Mouse (Mus musculus) liver, adult (tissue): ENCODE data around the gene Gpr39.

Experiments
- GATA4 ChIP-seq: IDR thresholded peaks from 2 replicates; pipeline ENCODE4 v1.6.1; 2014; ENCODE audit warnings: mild to moderate bottlenecking, low read length; ENCODE audit not compliant: insufficient replicate concordance

Gpr39 gene

DNA sequence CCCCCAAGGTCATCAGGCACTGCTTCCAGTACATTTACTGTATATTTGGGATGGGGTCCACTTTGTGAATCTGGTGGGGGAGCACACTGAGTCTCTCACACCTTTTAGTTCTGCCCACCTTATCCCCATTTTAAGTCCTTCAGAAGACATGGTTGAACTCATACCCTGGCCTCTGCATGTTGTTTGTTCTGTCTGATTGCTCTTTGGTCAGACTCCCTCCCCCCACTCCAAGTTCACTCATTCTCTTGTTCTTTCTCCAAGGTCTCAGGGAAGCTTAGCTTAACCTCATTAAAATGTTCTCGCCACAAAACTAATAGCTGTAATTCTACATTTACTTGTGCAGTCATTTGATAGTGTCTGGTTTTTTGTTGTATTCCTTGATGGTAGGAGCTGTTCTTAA lies 8.5 kb downstream of the Gpr39 start:
- no peak for TF ChIP-seq GATA4

DNA sequence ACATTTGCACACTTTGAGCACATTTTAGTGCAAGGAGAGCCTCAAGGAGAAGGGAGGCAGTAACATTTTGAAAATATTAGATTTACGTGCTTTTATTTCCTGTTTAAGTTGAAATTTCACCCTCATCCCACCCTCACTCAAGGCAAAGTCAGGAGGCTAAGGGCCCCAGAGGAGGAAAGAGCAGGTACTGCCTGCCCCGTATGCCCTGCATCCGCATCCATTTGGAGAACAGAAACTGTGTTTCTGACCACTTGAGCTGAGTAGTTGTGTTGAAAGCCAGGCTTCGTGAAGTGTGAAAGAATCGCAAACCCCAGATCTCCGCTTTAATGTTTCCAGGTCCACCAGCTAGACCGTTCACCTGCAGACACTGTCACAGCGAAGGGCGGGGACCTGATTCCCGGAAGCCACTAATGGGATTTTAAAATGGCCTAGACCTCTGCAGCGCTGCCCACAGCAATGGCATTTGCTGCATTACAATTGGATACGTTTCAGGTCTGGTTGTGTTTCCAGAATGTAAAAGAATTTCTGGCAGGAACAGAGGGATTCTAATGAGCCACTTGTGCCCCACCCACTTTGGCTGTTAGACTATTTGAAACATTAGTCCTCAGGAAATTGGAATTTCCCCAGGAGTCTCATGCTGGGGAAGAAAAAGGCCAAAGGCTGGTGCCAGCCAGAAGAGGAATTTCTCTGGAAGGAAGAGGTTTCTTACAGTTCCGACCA lies 11.1 kb downstream of the Gpr39 start:
- TF ChIP-seq GATA4 = no peak

DNA sequence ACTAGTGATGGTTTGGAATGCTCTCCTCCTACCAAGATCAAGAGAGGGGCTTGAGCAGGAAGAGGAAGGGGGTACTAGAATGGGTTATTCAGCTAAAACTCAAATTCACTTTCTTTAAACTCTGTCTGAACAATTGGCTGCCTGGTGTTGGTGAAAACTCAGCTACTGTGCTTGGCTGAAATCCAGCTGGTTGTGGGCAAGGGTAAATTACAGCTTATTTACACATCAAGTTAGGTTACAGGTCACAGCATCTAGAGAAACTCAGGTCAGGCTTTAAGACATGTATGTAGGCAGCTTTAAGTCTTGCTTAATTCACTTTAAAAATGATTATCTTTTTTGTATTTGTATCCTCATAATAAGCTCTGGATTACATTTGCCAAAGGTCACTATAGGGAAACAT lies 16.7 kb downstream of the Gpr39 start:
- TF ChIP-seq GATA4 = no peak

DNA sequence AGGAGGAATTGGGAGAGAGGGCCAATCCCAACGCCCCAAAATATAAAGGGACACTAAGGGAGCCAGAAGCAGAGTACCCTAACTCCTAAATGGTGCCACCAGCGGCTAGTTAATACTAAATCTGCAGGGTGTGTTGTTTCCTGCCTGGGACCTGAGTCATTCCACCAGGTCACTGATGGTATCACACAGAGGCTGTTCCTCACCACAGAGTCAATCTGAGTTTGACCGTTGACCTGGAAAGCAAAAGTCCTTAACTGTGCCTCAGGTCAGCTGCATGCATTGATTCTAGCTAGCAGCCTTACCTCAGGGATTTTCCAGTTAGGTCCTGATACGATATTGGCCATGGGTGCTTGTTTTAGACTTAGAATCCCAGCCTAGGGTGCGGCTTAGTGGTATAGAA lies 17.5 kb downstream of the Gpr39 start:
- peak; percentile 16; the same call in 1 of the 2 replicates for TF ChIP-seq GATA4

DNA sequence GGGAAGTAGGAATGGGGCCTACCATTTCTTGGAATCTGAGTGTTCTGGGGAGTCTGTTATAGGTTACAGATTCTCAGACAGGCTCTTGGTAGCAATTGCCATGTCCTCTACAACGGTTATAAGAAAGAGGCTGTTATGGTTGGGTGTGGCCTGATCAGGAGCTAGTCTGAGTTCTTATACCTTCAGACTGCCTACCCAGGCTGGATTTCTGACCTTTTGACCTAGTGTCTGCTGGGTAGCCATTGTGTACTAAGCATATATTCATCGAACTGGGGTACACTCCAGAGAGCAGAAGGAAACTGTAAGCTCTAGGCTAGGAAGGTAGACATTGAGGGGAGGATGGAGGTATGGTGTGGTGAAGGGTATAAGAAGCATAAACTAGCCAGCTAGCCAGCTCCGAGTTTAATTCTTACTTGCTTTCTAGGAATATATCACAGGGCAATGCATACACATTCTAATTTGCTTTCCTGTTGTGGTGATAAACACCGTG lies 24.4 kb downstream of the Gpr39 start:
- no peak for TF ChIP-seq GATA4

DNA sequence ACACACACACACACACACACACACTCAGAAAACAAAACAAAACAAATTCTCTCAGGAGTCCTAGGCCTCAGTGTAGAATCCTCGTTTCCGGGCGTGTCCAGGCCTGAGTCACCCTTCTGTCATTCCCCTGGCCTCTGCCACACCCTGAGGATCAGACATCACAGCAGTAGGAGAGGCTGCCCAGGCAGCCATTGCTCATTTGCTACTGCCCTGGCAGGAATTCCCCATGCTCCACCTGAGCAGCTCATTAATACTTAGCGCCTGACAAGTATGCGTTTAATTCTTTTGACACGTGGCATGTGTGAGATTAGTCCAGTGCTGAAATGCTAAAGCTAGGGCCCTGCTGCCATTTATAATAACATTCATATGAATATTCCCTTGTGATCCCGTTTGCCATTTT lies 25.0 kb downstream of the Gpr39 start:
- TF ChIP-seq GATA4 = no peak

DNA sequence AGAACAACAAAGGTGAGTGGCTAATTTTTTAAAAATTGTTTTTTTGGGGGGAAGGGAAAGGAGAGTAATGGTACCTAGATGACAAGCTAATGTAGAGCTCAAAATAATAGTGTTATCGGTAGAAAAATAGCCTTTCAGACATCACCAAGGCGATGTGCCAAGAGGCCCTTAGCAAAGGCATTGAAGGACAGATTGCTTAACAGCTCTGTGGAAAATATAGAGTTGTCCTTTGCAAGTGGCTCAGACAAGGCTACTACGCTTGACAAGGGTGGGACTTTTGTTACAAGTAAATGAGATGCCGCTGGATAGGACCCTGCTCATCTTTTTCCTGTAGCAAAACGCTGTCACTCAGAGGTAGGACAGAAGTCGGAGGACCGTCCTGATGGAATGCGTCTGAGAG lies 25.5 kb downstream of the Gpr39 start:
- no peak for TF ChIP-seq GATA4

DNA sequence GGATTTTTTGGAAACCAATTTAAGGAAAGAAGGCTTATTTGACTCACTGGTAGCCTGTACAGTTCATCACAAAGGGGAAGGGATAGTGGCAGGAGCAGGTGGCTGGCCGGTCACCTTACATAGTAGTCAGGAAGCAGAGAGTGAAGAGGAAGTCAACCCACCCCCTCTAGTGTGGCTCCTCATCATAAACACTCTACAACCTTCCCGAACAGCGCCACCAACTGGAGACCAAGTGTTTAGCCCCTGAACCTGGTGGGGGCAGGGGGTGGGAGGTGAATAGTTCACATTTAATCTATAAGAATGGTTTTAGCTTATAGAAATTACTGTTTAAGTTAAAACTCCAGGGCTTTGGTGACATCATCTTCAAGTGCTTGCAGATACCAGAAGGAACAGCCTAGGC lies 28.6 kb downstream of the Gpr39 start:
- no peak for TF ChIP-seq GATA4

DNA sequence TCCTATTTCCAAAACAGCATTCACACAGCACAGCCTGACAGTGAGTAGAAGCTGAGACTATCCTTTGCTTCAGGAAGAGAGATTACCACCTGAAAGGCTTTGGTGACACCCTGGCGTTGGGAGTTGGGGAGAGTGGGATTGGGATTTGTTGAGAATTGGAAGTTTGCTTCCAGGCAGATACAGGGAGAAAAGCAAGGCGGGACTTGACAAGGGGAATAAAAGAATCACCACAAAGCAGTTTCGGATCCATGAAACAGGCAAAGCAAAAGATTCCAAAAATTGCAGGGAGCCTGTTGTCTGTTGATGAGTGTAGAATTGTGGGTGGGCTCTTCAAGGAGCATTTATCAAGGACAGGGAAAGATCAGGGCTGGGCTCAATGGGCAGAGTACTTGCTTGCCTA lies 38.5 kb downstream of the Gpr39 start:
- TF ChIP-seq GATA4 = no peak

DNA sequence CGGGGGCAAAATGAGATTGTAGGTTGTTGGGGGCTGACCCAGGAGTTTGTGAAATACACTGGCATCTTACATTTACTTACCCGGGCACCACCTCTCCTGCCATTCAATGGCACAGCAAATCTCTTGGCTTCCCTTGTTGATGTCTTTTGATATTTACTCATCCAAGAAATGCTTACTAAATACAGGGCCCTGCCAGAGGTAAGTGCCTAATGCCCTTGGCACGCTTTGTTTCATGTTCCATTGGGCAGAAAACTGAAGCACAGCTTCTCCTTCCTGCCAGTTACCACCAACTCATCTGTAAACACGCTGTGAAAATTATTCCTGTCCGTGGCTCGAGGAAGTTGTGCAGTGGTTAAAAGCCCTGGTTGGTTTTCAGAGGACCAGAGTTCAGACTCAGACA lies 39.4 kb downstream of the Gpr39 start:
- no peak for TF ChIP-seq GATA4

DNA sequence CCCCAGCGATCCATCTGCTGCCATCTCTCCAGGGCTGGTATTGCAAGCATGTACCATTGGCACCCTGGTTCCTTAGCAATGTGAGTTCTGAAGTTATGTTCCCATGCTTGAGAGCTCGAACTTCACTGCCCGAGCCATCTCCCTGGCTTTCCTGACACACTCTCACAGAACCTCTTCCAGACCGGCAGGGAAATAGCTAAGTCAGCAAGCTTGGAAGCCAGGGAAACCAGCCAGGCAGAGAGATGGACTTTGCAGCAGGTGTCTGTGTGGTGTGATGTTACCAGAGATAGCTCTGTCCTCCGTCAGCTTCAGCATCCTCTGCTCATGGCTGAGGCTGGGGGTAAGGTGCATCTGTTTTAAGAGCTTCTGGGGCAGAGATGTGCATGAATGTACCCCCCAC lies 41.1 kb downstream of the Gpr39 start:
- peak; percentile 18; the same call in 1 of the 2 replicates for TF ChIP-seq GATA4

DNA sequence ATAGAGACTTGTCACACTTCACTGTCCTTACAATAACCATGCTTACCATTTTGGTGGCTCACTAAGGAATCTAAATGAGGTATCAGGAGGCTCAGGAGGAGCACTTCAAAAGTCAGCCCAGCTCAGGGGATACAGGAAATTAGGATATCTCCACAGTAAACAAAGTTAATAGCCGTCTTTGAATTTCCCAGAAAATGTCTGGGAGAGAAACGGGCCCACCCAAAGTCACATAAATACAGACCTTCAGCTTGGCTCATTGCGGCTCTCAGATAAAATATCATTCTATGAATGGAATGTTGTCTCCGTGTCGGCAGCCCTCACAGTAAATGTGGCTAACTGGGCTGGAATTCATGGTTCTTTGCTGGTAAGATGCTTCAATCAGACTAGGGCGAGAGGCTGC lies 42.3 kb downstream of the Gpr39 start:
- TF ChIP-seq GATA4 = no peak

DNA sequence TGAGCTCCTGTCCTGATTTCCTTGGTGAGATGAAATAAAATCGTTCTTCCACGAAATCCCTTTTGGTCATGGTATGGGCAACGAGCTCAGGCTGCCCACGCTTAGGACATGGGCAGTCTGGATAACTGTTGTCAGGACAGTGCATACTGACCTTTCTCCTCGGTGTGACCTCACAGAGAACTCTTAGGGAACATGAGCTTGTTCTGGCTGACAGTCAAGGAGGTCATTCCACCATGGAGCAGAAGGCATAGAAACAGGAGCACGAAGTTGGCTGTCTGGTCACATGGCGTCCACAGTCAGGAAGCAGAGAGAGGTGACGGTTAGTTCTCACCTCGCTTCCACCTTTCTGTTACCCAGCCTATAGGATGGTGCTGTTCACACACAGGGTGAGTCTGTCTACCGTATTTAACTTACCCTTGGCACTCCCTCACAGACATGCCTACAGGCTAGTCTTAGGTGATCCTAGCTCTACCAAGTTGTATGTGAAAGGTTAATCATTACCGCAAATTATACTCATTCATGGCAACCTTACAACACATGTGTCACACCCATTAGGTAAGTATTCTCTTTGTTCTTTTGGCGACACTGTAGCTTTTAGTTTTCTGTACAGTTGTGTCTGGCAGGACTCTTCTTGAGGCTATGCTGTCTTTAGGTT lies 44.4 kb downstream of the Gpr39 start:
- no peak for TF ChIP-seq GATA4

DNA sequence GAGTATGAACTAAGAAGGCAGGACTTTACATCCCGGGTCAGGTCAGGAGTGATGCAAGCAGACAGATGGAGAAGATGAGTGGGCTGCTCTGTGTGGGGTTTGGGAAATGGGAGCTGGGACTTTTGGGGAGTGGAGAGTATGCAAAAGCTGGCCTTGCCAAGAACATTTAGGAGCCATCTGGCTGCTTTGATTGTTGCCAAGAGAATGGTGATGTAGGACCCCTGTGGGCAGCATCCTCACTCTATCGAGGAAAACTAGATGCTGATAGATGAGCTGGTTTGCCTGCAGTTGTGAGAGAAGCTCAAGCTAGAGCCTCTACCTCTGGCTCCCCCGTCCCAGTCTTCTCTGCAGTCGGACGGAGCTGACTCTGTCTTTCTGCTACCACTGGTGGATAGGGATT lies 47.5 kb downstream of the Gpr39 start:
- TF ChIP-seq GATA4 = no peak

DNA sequence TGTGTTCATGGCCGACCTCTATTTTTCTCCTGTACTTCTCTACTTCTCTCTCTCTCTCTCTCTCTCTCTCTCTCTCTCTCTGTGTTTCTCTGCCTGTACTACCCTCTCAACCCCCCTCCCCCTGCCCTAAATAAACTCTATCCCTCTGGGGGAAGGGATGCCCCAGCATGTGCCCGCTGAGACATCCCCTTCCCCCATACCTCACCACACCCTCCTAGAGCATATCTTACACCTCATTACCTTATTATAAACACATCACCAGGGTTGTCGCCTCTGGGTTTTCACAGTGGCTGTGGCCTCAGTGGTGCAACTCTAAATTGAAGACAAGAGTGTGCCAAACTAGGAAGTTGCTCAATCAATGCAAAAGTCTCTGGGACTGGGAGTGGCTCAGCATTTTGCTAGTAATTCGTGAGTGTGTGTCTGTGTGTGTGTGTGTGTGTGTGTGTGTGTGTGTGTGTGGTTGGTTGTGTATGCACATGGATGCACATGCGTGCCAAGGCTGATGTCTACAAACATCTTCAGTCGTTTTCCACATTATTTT lies 52.3 kb downstream of the Gpr39 start:
- TF ChIP-seq GATA4 = no peak
